Mouse (Mus musculus) forebrain, embryonic 14.5 days (tissue): ENCODE measurements at regions not wholly inside any gene's neighbourhood (a gene's known extent, or its start where the extent isn't known, plus 50 kb on each side); places are given as distances from the start of the nearest gene placed in this dataset.

Source experiments
- ATAC-seq: fragments of 200-750 bp; cut with Nextera tagmentation; 2 replicates; pipeline ENCODE4 v1.8.0; 2017; ENCODE audit warnings: mild to moderate bottlenecking, moderate library complexity
- DNase-seq: peaks from one replicate; pipeline ENCODE4 v3.0.0-alpha.2; 2015; ENCODE audit warnings: low spot score
- H3K27ac ChIP-seq: fragments of 300-500 bp; sonication (generic); 2 replicates; pipeline ENCODE4 v1.5.1; 2014; ENCODE audit warnings: low read depth, mild to moderate bottlenecking, control low read depth, low read length, moderate library complexity
- H3K27me3 ChIP-seq: fragments of 300-500 bp; sonication (generic); replicated peaks from 2 replicates; pipeline ENCODE4 v1.6.1; 2014; ENCODE audit warnings: low read length, control low read depth, mixed read lengths; ENCODE audit not compliant: control insufficient read depth, insufficient read depth
- H3K36me3 ChIP-seq: fragments of 300-500 bp; sonication (generic); 2 replicates; pipeline ENCODE4 v1.6.1; 2014; ENCODE audit warnings: low read length, control low read depth; ENCODE audit not compliant: control insufficient read depth, insufficient read depth
- H3K4me1 ChIP-seq: fragments of 300-500 bp; sonication (generic); 2 replicates; pipeline ENCODE4 v1.6.1; 2014; ENCODE audit warnings: antibody characterized with exemption, low read length, control low read depth; ENCODE audit not compliant: control insufficient read depth, insufficient read depth
- H3K4me2 ChIP-seq: fragments of 300-500 bp; sonication (generic); 2 replicates; pipeline ENCODE4 v1.6.1; 2014; ENCODE audit warnings: mild to moderate bottlenecking, control low read depth, low read length
- H3K4me3 ChIP-seq: fragments of 300-500 bp; sonication (generic); 2 replicates; pipeline ENCODE4 v1.5.1; 2014; ENCODE audit warnings: low read depth, low read length, control low read depth
- H3K9ac ChIP-seq: fragments of 300-500 bp; sonication (generic); 2 replicates; pipeline ENCODE4 v1.6.1; 2014; ENCODE audit warnings: mild to moderate bottlenecking, low read length, control low read depth, moderate library complexity
- H3K9me3 ChIP-seq: fragments of 300-500 bp; sonication (generic); replicated peaks from 2 replicates; pipeline ENCODE4 v1.6.1; 2016; ENCODE audit warnings: low read length, control low read depth, mixed read lengths; ENCODE audit not compliant: control insufficient read depth
- WGBS: fragments of 180-500 bp; shearing (Covaris S2); extraction: QIAGEN DNeasy Blood & Tissue Kit; methylation state at CpG from one replicate; pipeline ENCODE4 v1.1.7; 2014; 5-methylcytosine and 5-hydroxymethylcytosine counted together

GRCm38 (mm10) chr10:21470589-21470988 lies 93.5 kb downstream of the Aldh8a1 start:
- Histone ChIP-seq H3K4me1 (no peaks in the 10 kb centered on the region), H3K4me3 (no peak overlapping the region), H3K27me3 (no peaks in the 10 kb centered on the region), H3K36me3 (no peaks in the 10 kb centered on the region), H3K4me2 (no peak overlapping the region), H3K9me3 (no peaks in the 10 kb centered on the region), H3K9ac (no peak overlapping the region), H3K27ac (no peak overlapping the region)
- ATAC-seq, result no peak
- no peak for DNase-seq
- WGBS, result 77% methylated on average over 20 of the region's 20 CpGs

DNA sequence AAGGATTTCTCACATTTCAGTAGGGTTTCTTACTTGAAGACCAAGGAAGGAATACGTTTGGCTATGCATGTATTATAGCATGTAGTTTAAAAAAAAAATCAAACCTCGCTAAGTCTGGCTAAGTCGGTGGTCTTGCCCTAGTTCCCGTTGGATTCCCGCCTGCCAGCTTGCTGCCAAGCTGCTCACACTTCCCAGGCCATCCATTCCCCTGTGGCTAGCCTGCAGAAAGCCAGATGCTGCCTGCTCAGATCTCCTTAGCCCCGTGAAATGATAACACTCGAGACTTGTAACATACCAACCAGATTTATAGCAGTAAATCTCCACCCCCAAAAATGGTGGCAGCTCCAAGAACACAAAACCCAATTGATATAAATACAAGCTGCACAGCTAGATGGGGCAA lies 97.2 kb downstream of the Aldh8a1 start:
- H3K4me2 ChIP-seq, result no peak overlapping the region
- H3K27me3 ChIP-seq, result no peaks in the 10 kb centered on the region
- H3K9me3 ChIP-seq, result no peaks in the 10 kb centered on the region
- H3K36me3 ChIP-seq, result no peaks in the 10 kb centered on the region
- H3K4me3 ChIP-seq, result no peak overlapping the region
- H3K4me1 ChIP-seq, result no peaks in the 10 kb centered on the region
- DNase-seq (no peak), ATAC-seq (no peak)
- H3K27ac ChIP-seq, result no peak overlapping the region
- H3K9ac ChIP-seq, result no peak overlapping the region
- WGBS, result 86% methylated on average over 7 of the region's 7 CpGs

- Histone ChIP-seq H3K9ac (no peak overlapping the region), H3K27ac (no peak overlapping the region), H3K4me1 (no peaks in the 10 kb centered on the region), H3K36me3 (no peaks in the 10 kb centered on the region), H3K9me3 (peaks cover 4% of the 10 kb centered on the region; the same call in 1 of the 2 replicates), H3K4me3 (no peak overlapping the region), H3K27me3 (no peaks in the 10 kb centered on the region), H3K4me2 (no peak overlapping the region)
- ATAC-seq (no peak), DNase-seq (no peak)
- WGBS, result 80% methylated on average over 3 of the region's 3 CpGs
Observed at GRCm38 (mm10) chr10:21478004-21478403, 100.9 kb downstream of the Aldh8a1 start.

DNA sequence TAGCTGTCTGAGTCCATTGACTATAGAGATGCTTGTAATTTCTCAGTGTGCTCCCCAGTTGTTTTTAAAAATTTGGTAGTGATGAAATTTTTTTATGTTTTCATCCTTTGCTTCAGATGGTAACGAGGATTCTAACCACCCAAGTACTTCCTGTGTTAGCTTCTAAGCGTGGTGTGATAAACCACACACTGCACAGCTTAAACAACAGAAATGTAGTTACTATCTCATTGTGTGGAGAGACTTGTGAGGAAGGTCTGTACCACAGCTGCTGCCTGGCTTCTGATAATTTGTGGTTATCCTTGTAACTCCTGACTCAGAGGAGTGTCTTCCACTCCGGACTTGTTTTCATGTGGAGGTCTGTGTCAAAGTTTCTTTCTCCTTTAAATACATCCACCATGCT lies 102.3 kb downstream of the Aldh8a1 start:
- no peak for DNase-seq
- no peaks in the 10 kb centered on the region for H3K27me3 ChIP-seq
- H3K9ac ChIP-seq, result no peak overlapping the region
- H3K36me3 ChIP-seq, result no peaks in the 10 kb centered on the region
- WGBS, result 90% methylated on average over 3 of the region's 3 CpGs
- peaks cover 4% of the 10 kb centered on the region; the same call in 1 of the 2 replicates for H3K9me3 ChIP-seq
- H3K4me1 ChIP-seq, result no peaks in the 10 kb centered on the region
- H3K4me2 ChIP-seq, result no peak overlapping the region
- no peak overlapping the region for H3K4me3 ChIP-seq
- ATAC-seq, result no peak
- H3K27ac ChIP-seq, result no peak overlapping the region

DNA sequence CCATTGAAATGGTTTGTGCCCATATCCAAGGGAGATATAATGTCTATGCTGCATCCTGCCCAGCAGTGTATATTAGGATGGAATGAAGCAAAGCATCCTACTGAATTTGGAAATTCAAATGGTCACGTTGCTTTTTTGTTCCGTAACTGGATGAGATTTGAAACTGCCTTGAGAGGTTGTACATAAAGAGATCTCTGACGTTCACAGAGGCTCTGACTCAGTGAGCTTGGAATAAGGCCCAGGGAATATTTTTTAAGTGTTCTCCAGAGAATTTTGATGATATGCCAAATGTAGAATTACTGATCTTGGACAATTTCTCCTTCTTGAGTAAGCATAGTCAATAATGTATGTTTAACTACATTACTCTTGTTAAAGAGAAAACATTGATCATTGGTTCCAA lies 104.2 kb downstream of the Aldh8a1 start:
- H3K9me3 ChIP-seq, result peaks cover 4% of the 10 kb centered on the region; the same call in 1 of the 2 replicates
- no peaks in the 10 kb centered on the region for H3K4me1 ChIP-seq
- 92% methylated on average over 3 of the region's 3 CpGs for WGBS
- no peak overlapping the region for H3K4me2 ChIP-seq
- no peak overlapping the region for H3K27ac ChIP-seq
- ATAC-seq (no peak), DNase-seq (no peak)
- H3K36me3 ChIP-seq, result no peaks in the 10 kb centered on the region
- H3K27me3 ChIP-seq, result no peaks in the 10 kb centered on the region
- no peak overlapping the region for H3K9ac ChIP-seq
- no peak overlapping the region for H3K4me3 ChIP-seq

DNA sequence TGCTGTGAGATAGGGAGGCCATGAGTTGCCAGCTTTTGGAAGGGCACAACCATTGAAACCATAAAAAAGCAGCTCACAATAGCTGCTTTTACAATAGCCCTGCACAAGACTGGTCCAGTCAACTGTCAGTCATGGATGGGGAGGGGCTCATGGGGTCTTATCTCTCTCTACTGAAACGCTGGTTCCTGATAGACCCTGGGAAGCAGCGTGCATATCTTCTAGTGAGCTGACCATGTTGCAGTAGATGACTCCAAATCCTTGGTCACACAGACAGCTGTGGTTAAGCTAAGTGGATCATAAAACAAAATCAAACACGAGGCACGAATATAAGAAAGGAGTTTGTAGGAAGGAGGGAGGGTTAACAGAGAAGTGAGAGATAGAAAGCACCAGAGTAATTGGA lies 105.0 kb downstream of the Aldh8a1 start:
- WGBS, result 77% methylated on average over 4 of the region's 4 CpGs
- Histone ChIP-seq H3K4me2 (no peak overlapping the region), H3K9ac (no peak overlapping the region), H3K27me3 (no peaks in the 10 kb centered on the region), H3K36me3 (no peaks in the 10 kb centered on the region), H3K9me3 (peaks cover 4% of the 10 kb centered on the region; the same call in 1 of the 2 replicates), H3K4me3 (no peak overlapping the region), H3K4me1 (no peaks in the 10 kb centered on the region), H3K27ac (no peak overlapping the region)
- no peak for ATAC-seq
- DNase-seq, result no peak

DNA sequence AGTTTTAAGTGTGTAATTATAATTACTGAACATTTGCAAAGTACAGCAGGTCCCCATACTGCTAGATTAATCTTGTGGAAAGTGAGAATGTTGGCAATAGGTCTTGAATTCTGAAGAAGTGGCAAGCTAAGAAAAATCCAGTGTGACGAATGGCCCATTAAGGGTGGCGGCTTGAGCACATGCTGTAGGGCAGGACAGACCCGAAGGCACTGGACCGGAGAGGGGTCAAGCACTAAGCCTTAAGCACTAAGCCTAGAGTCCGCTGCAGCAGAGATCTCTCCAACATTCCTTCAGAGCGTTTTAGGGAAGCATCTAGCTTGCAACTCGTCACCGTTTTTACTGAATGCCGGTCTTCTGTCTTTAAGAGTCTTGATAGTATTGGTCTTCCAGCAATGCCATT lies 105.6 kb downstream of the Aldh8a1 start:
- Histone ChIP-seq H3K36me3 (no peaks in the 10 kb centered on the region), H3K4me2 (no peak overlapping the region), H3K27ac (no peak overlapping the region), H3K27me3 (no peaks in the 10 kb centered on the region), H3K9me3 (peaks cover 4% of the 10 kb centered on the region; the same call in 1 of the 2 replicates), H3K9ac (no peak overlapping the region), H3K4me3 (no peak overlapping the region), H3K4me1 (no peaks in the 10 kb centered on the region)
- ATAC-seq (no peak), DNase-seq (no peak)
- WGBS, result 90% methylated on average over 9 of the region's 9 CpGs

DNA sequence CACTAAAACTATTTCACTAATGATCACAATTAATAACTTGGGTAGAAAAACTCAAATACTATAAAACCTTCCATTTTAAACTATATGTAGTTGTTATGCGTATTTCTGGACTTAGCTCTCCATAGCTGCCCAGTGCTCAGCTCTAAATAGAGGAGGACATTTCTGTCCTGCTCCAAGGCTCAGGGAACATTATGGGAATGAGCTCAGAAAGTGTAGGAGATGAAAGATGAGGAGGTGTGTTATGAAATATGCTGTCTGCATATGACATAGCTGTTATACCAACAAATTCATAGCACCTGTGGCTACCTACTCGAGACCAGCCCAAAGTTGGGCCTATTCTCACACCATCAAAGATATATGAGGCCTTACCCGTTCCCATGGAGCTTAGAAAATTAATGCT lies 106.3 kb downstream of the Aldh8a1 start:
- ATAC-seq (no peak), DNase-seq (no peak)
- H3K27ac ChIP-seq, result no peak overlapping the region
- no peaks in the 10 kb centered on the region for H3K4me1 ChIP-seq
- 93% methylated on average over 3 of the region's 3 CpGs for WGBS
- no peaks in the 10 kb centered on the region for H3K36me3 ChIP-seq
- no peak overlapping the region for H3K4me3 ChIP-seq
- H3K9ac ChIP-seq, result no peak overlapping the region
- no peaks in the 10 kb centered on the region for H3K27me3 ChIP-seq
- no peak overlapping the region for H3K4me2 ChIP-seq
- peaks cover 4% of the 10 kb centered on the region; the same call in 1 of the 2 replicates for H3K9me3 ChIP-seq

- Histone ChIP-seq H3K27ac (no peak overlapping the region), H3K4me1 (no peaks in the 10 kb centered on the region), H3K27me3 (no peaks in the 10 kb centered on the region), H3K9ac (no peak overlapping the region), H3K9me3 (no peaks in the 10 kb centered on the region), H3K4me3 (no peak overlapping the region), H3K36me3 (no peaks in the 10 kb centered on the region), H3K4me2 (no peak overlapping the region)
- ATAC-seq, result no peak
- 90% methylated on average over 7 of the region's 7 CpGs for WGBS
- no peak for DNase-seq
Observed at GRCm38 (mm10) chr10:21488374-21488930, 104.5 kb upstream of the 1700020N01Rik start.
